Mouse (Mus musculus) heart, postnatal 0 days (tissue): ENCODE measurements around the gene Rad50.

Source experiments
- CTCF ChIP-seq: IDR thresholded peaks from 2 replicates; pipeline ENCODE4 v1.5.1; 2016; ENCODE audit warnings: antibody characterized with exemption, control low read depth, low read depth
- EP300 ChIP-seq: IDR thresholded peaks from 2 replicates; pipeline ENCODE4 v1.6.1; 2016; ENCODE audit warnings: antibody characterized with exemption, low read depth

DNA sequence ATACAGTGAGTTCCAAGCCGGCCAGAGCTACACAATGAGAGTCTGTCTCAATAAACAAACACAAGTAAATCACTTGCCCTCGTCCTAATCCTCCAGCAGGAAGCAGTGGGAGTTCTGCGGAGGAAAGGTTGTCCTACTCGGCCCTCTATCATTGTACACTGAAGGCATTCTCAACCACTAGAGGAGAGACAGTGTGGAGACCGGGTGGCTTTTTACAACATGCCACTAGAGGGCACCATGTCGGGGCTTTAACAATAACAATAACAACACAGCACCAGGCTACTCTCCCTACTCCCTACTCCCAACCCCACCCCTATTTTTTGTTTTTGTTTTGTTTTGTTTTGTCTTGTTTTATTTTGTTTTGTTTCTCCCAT, 30.4 kb upstream of the Rad50 start:
- TF ChIP-seq EP300, result no peak
- peak; percentile 64 for TF ChIP-seq CTCF
